Comparison of ENCODE assay signal across 19 mouse cellular contexts in genomic region chr8:86222228-86222627, GRCm38 (mm10).
DNase-seq lines count a peak whose midpoint lies in the region; ATAC-seq and TF ChIP-seq lines count a peak whose summit lies in the region.
"Had no signal": no experiment of that assay in that cellular context is flagged by ENCODE, and none has a peak within 500 bp of the region (broad histone marks: within the 10 kb centered on the region; RNA-seq: fewer than 3 reads in every experiment).

No protein-coding gene starts in this region.

- WGBS in stomach, postnatal 0 days = 69% methylated on average over 4 of the region's 4 CpGs

- TF ChIP-seq CTCF in stomach, postnatal 0 days (IDR thresholded peaks at IDR 0.05; ENCODE audit: low read depth) = no peak

- DNase-seq in cerebellum, adult 11 months = peak; percentile 68
- peak; percentile 70 to 72 for DNase-seq in cerebellum, adult 18-20 months
- DNase-seq in cerebellum, adult 9-11 months = peak; percentile 89
- DNase-seq in cerebellum, postnatal 36 days = peak; percentile 58 to 68
- no peak for DNase-seq in lung, adult 18-20 months
- no peak for DNase-seq in stomach, postnatal 0 days (ENCODE audit: low spot score)
- DNase-seq: adrenal gland, adult 8-10 months; adrenal gland, postnatal 36 days; gastrocnemius, postnatal 14 days; heart, postnatal 36 days; kidney, adult 8-10 months had no signal

- H3K4me1 ChIP-seq in stomach, postnatal 0 days (replicated peaks; ENCODE audit: control insufficient read depth, insufficient read depth) = no peaks in the 10 kb centered on the region
- H3K4me1 ChIP-seq: embryonic facial prominence, embryonic 12.5 days; forebrain, embryonic 15.5 days; heart, embryonic 13.5 days; hindbrain, embryonic 12.5 days had no signal

- no peak overlapping the region for H3K4me3 ChIP-seq in stomach, postnatal 0 days (ENCODE audit: low read depth, low read length)
- H3K4me3 ChIP-seq: embryonic facial prominence, embryonic 12.5 days; forebrain, embryonic 15.5 days; heart, embryonic 13.5 days; hindbrain, embryonic 12.5 days had no signal

- no peak overlapping the region for H3K27ac ChIP-seq in stomach, postnatal 0 days (replicated peaks)
- H3K27ac ChIP-seq: embryonic facial prominence, embryonic 12.5 days; forebrain, embryonic 15.5 days; heart, embryonic 13.5 days; hindbrain, embryonic 12.5 days had no signal

- TF ChIP-seq EP300 in stomach, postnatal 0 days (optimal IDR thresholded peaks at IDR 0.05) = no peak

- H3K9ac ChIP-seq in stomach, postnatal 0 days (ENCODE audit: low read length) = no peak overlapping the region
- H3K9ac ChIP-seq: embryonic facial prominence, embryonic 12.5 days; forebrain, embryonic 15.5 days; heart, embryonic 13.5 days; hindbrain, embryonic 12.5 days had no signal

- H3K36me3 ChIP-seq in stomach, postnatal 0 days (ENCODE audit: control insufficient read depth, insufficient read depth, low read length) = no peaks in the 10 kb centered on the region
- H3K36me3 ChIP-seq: embryonic facial prominence, embryonic 12.5 days; forebrain, embryonic 15.5 days; heart, embryonic 13.5 days; hindbrain, embryonic 12.5 days had no signal

- no peak for ATAC-seq in activated CD4-positive, CD25-positive, alpha-beta regulatory T cell, adult 4 months
- ATAC-seq in stomach, postnatal 0 days (ENCODE audit: low FRiP score, low TSS enrichment) = no peak
- ATAC-seq: forebrain, embryonic 15.5 days; hindbrain, embryonic 16.5 days; inflammation-experienced regulatory T-cells, adult 6 months; intestine, postnatal 0 days had no signal

- no peaks in the 10 kb centered on the region for H3K27me3 ChIP-seq in stomach, postnatal 0 days (ENCODE audit: control insufficient read depth, insufficient read depth, low read length)
- H3K27me3 ChIP-seq: embryonic facial prominence, embryonic 12.5 days; forebrain, embryonic 15.5 days; heart, embryonic 13.5 days; hindbrain, embryonic 12.5 days had no signal

- H3K4me2 ChIP-seq in stomach, postnatal 0 days (replicated peaks; ENCODE audit: low read depth) = no peak overlapping the region
- H3K4me2 ChIP-seq: embryonic facial prominence, embryonic 12.5 days; forebrain, embryonic 15.5 days; heart, embryonic 13.5 days; hindbrain, embryonic 12.5 days had no signal

- H3K9me3 ChIP-seq in stomach, postnatal 0 days (ENCODE audit: control insufficient read depth, low read length) = no peaks in the 10 kb centered on the region
- H3K9me3 ChIP-seq: embryonic facial prominence, embryonic 12.5 days; forebrain, embryonic 15.5 days; heart, embryonic 13.5 days; hindbrain, embryonic 12.5 days had no signal

Comparison
In these comparisons a context has a peak if more than half of its experiments do, and no peak if none do; other contexts are left out.
1. DNase-seq: peak in cerebellum, adult 11 months (single experiment), cerebellum, adult 18-20 months (2 of 2), cerebellum, adult 9-11 months (single experiment) and cerebellum, postnatal 36 days (2 of 2); none in lung, adult 18-20 months (0 of 2) and stomach, postnatal 0 days (single experiment).